Mouse (Mus musculus): ENCODE results near the gene Swi5.

GRCm38 (mm10) chr2:32240591-32240990, 47.3 kb downstream of the Swi5 start:
- TF ChIP-seq EP300 (IDR thresholded peaks at IDR 0.05; ENCODE audit: low read depth in 1 of 2, low read length in 2 of 2), result no peak
- no peak for TF ChIP-seq CHD1 (IDR thresholded peaks at IDR 0.05; ENCODE audit: low read depth, low read length)
